Mouse (Mus musculus) erythroblast, embryonic 14.5 days (primary cell): ENCODE measurements around the gene Phldb2.

Experiments
- GATA1 ChIP-seq: IDR thresholded peaks from 2 replicates; pipeline ENCODE4 v1.6.1; 2012; ENCODE audit warnings: low read length, inconsistent platforms, mixed read lengths
- TAL1 ChIP-seq: IDR thresholded peaks from 3 replicates; pipeline ENCODE4 v1.6.1; 2012; ENCODE audit warnings: low read length, inconsistent platforms, mixed read lengths

DNA sequence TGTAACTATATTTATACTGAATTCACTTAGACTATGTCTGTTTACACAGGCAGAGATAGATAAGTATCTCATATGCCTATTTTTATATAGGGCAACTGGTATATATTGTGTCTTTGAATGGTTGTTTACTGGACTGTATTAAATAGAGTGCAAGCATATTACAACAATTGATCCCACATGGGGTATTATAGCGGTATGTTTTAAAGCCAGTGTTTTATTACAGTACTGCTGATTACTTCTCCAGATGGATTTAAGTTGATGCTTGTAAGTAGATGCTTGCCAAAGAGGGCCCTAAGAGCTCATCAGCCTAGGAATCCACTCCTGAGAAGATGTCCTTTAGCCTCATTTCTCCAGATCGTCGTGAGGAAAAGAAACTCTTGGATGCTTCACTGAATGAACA lies 84.4 kb downstream of the Phldb2 start:
- TF ChIP-seq GATA1 = no peak
- no peak for TF ChIP-seq TAL1
